Mouse (Mus musculus): ENCODE results near the gene Efcab11. TPM values are rescaled to one million over a fixed set of nuclear protein-coding genes. Genes with fewer than 3 reads are reported as not detected.

The Efcab11 gene
- polyA plus RNA-seq, 1 experiment from 2014 or later, result 24.9 TPM

DNA sequence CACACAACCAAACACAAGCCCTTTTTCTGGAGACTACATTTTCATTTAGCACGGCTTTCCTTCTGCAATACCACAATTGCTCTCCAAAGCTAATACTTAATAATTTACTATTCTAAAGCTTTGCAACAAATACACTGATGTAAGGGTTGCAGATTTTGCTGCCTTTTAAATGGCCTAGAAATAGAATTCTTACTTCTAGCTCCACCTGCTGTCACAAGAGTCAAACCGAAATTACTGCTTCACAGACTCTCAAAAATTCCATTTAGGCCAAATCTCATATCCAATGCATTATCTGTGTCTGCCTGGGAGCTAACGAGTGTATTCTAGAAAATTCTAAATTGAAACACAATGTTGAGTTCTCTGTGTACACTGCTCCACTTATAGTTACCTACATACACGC is 23.3 kb downstream of the Efcab11 start:
- Histone ChIP-seq H3K4me3 (no peak overlapping the region), H3K36me3 (replicated peaks) (no peaks in the 10 kb centered on the region), H3K27ac (no peak overlapping the region), H3K4me1 (no peaks in the 10 kb centered on the region; the same call in 1 of the 2 replicates), H3K9me3 (no peaks in the 10 kb centered on the region), H3K27me3 (ENCODE audit: poor library complexity, severe bottlenecking) (no peaks in the 10 kb centered on the region)
- WGBS, result 84% methylated on average over 4 of the region's 4 CpGs
- no peak for DNase-seq (ENCODE audit: extremely low spot score, low spot score)

DNA sequence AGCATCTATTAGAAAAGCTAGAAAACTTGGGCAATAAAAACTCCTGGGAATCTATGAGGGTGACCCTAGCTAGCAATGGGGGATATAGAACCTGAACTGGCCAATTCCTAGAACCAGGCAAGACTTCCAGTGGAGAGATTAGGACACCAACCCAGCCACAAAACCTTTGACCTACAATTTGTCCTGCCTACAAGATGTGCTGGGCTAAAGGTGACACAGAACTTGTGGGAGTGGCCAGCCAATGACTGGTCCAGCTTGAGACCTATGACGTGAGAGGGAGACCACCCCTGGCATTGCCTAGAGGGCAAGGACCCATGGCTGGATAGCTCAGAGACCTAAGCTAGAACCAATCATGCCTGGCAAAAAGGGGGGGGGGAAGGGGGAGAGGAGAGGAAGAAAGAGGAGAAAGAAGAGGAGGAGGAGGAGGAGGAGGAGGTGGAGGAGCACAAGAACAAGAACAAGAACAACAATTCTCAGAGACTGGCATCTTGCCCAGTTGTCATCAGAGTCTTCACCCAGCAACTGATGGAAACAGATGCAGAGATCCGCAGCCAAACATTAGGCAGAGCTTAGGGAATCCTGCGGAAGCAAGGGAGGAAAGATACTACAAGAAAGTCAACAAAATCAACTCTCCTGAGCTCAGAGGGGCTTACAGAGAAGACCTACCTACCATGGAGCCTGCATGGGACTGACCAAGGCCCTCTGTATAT is 24.7 kb downstream of the Efcab11 start:
- Histone ChIP-seq H3K4me1 (no peaks in the 10 kb centered on the region; the same call in 1 of the 2 replicates), H3K36me3 (replicated peaks) (no peaks in the 10 kb centered on the region; the same call in 1 of the 2 replicates), H3K27ac (no peak overlapping the region), H3K4me3 (no peak overlapping the region), H3K9me3 (no peaks in the 10 kb centered on the region), H3K27me3 (ENCODE audit: poor library complexity, severe bottlenecking) (no peaks in the 10 kb centered on the region)
- no peak for DNase-seq (ENCODE audit: extremely low spot score, low spot score)
- 85% methylated on average over 3 of the region's 3 CpGs for WGBS

DNA sequence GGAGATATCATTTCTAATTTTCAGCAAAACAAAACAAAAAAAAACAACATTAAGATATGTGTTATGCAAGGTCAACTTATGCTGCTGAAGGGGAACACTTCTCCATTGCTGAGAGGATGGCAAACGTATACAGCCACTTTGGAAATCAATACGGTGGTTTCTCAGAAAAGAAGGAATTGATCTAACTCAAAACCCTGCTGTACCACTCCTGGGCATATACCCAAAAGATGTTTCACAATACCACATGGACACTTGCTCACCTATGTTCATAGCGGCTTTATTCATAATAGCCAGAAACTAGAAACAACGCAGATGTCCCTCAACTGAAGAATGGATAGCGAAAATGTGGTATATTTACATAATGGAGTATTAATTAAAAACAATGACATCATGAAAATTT is 25.6 kb downstream of the Efcab11 start:
- Histone ChIP-seq H3K27ac (no peak overlapping the region), H3K27me3 (ENCODE audit: poor library complexity, severe bottlenecking) (no peaks in the 10 kb centered on the region), H3K36me3 (replicated peaks) (peaks cover 7% of the 10 kb centered on the region), H3K9me3 (no peaks in the 10 kb centered on the region), H3K4me3 (no peak overlapping the region), H3K4me1 (no peaks in the 10 kb centered on the region; the same call in 1 of the 2 replicates)
- no peak for DNase-seq (ENCODE audit: extremely low spot score, low spot score)
- WGBS, result 95% methylated on average over 5 of the region's 5 CpGs

DNA sequence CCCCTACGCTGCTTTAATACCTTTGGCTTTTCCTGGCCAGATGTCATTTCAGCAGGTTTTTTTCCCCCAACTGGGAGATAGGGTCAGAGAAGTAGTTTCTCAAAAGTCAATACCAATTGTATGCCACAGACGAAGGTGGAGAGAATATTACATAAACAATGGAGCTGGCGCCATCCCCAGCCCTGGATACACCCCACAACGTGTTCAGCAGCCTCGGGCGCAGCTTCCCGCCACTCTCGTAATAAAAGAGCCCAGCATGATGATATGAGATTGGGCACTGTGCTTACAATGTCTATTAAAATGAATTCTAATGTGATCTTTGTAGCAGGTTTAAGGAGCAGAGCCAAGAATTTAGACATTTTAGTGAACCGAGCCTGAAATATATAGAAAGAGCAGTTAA is 28.2 kb downstream of the Efcab11 start:
- Histone ChIP-seq H3K27ac (no peak overlapping the region), H3K9me3 (no peaks in the 10 kb centered on the region), H3K27me3 (ENCODE audit: poor library complexity, severe bottlenecking) (no peaks in the 10 kb centered on the region), H3K4me1 (no peaks in the 10 kb centered on the region; the same call in 1 of the 2 replicates), H3K36me3 (replicated peaks) (peaks cover 15% of the 10 kb centered on the region), H3K4me3 (no peak overlapping the region)
- DNase-seq (ENCODE audit: extremely low spot score, low spot score), result no peak
- WGBS, result 82% methylated on average over 9 of the region's 9 CpGs

DNA sequence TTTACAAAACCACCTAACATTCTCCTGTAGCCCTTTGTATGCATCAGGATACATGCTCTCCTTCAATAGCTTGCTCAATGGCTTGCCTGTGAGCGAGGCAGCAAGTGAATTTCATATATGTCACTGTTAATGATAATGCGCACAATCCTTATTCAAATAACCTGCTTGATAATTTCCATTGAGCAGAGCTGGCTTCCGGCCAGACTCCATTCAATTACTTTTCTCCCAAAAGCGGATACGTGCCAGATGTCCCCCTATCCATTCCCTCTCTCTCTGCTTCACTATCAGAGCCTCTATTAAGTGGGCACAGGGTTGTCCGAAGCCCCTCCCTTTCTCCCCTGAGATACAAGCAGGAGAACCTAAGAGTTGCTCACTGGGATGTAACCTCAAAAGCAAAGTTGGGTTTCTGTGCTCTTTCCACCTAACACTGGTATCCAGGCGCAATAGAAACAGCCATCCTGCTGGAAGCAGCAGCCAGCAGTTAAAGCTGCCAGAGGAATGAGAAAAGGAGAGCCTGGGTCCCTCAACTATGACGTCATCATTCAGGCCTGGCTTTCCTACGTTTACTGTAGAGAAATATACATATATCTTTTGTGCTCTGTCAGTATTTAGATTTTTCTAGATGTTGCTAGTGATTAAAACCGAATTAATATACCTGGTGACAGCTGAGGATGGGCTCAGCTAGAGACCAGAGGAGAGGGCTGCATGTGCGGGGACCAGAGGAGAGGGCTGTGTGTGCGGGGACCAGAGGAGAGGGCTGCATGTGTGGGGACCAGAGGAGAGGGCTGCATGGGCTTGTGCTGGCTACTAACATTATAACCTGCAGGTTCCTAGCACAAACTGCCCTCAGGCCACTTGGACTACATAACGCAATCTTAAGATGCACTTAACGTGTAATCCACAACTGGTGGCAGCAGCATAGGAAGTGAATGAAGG is 30.6 kb downstream of the Efcab11 start:
- H3K4me3 ChIP-seq, result no peak overlapping the region
- H3K27me3 ChIP-seq (ENCODE audit: poor library complexity, severe bottlenecking), result no peaks in the 10 kb centered on the region
- no peaks in the 10 kb centered on the region for H3K9me3 ChIP-seq
- H3K36me3 ChIP-seq (replicated peaks), result peaks cover 20% of the 10 kb centered on the region
- no peak overlapping the region for H3K27ac ChIP-seq
- H3K4me1 ChIP-seq, result no peaks in the 10 kb centered on the region
- no peak for DNase-seq (ENCODE audit: extremely low spot score, low spot score)
- WGBS, result 94% methylated on average over 14 of the region's 14 CpGs

DNA sequence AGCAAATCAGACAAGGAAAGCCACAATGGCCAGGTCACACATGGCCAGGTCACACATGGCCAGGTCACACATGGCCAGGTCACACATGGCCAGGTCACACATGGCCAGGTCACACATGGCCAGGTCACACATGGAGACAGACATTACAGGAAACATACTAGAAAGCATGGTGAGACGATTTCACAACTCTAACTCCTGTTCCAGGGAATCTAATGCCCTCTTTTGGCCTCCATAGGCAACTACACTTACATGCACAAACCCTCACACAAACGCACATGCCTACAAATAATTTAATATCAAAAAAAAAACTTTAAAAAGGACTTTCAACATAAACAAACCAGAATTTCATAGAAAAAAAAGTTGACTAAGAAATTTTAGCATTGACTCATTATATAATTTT is 34.2 kb downstream of the Efcab11 start:
- no peak for DNase-seq (ENCODE audit: extremely low spot score, low spot score)
- 92% methylated on average over 2 of the region's 2 CpGs for WGBS

DNA sequence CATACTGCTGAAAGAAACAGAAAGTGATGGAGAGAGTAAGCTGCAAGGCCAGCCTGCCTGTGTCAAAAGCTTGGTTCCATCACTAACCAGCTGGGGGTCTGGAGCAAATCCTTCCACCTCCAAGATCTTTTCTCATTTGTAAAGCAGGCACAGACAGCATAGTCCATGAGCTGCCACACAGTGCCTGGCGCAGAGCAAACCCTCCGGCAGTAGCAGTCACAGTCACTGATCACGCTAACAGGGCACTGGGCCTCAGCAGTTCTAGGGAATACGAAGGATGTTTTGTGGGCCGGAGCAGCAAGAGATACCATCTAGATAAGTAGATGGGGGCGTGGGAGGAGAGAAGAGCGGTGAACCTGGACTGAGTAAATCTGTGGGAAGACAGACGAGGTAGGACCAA is 39.3 kb downstream of the Efcab11 start:
- DNase-seq (ENCODE audit: extremely low spot score, low spot score), result no peak
- Histone ChIP-seq H3K9me3 (no peaks in the 10 kb centered on the region), H3K27me3 (ENCODE audit: poor library complexity, severe bottlenecking) (no peaks in the 10 kb centered on the region), H3K4me3 (no peak overlapping the region), H3K27ac (no peak overlapping the region), H3K36me3 (replicated peaks) (peaks cover 19% of the 10 kb centered on the region; the same call in 1 of the 2 replicates), H3K4me1 (no peaks in the 10 kb centered on the region)
- WGBS, result 94% methylated on average over 8 of the region's 8 CpGs

More for the DNA sequence above, 34.2 kb downstream of the Efcab11 start:
- H3K9me3 ChIP-seq, result no peaks in the 10 kb centered on the region
- H3K4me3 ChIP-seq, result no peak overlapping the region
- no peaks in the 10 kb centered on the region for H3K4me1 ChIP-seq
- peaks cover 26% of the 10 kb centered on the region for H3K36me3 ChIP-seq (replicated peaks)
- no peaks in the 10 kb centered on the region for H3K27me3 ChIP-seq (ENCODE audit: poor library complexity, severe bottlenecking)
- no peak overlapping the region for H3K27ac ChIP-seq

DNA sequence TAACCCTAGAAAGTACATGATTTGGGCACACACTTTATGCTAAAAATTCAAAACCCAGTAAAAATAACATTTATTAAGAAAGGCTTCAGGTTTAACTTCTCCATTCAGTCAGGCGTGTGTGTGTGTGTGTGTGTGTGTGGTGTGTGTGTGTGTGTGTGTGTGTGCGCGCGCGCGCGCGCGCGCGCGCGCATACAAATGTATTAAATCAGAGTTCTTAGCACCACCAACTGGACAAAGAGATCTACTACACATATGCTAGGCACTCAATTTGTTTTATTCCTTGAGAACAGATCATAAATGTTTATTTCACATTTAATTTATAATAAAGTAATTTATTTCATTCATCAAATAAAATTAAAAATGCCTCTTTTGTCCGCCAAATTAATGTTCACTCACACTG is 45.5 kb downstream of the Efcab11 start:
- WGBS, result 77% methylated on average over 14 of the region's 14 CpGs
- DNase-seq (ENCODE audit: extremely low spot score, low spot score), result no peak
- peaks cover 10% of the 10 kb centered on the region for H3K36me3 ChIP-seq (replicated peaks)

DNA sequence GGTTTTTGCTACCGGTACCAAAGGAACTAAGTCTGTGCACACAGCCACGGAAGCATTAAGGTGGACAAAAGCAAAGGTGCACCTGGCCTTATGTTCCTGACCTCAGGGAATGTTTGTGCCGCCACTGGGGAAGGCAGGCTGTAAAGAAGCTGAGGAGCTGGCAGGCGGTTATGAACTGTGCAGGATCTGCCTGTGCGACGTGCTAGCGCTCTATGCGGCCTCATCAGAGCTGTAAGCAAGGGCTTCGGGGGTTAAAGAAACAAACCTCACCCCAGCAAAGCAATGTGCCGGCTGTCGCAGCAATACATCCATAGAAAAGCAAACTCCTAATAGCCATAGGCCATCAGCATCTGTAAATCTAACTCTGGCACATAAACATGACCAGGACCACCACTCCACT is 46.1 kb downstream of the Efcab11 start:
- peaks cover 11% of the 10 kb centered on the region for H3K36me3 ChIP-seq (replicated peaks)
- H3K4me3 ChIP-seq, result no peak overlapping the region
- no peak overlapping the region for H3K27ac ChIP-seq
- no peak for DNase-seq (ENCODE audit: extremely low spot score, low spot score)
- H3K9me3 ChIP-seq, result peaks cover 4% of the 10 kb centered on the region; the same call in 1 of the 2 replicates
- H3K4me1 ChIP-seq, result peaks cover 11% of the 10 kb centered on the region
- WGBS, result 85% methylated on average over 11 of the region's 11 CpGs
- H3K27me3 ChIP-seq (ENCODE audit: poor library complexity, severe bottlenecking), result no peaks in the 10 kb centered on the region

More for the DNA sequence above, 45.5 kb downstream of the Efcab11 start:
- peaks cover 11% of the 10 kb centered on the region for H3K4me1 ChIP-seq
- no peaks in the 10 kb centered on the region for H3K27me3 ChIP-seq (ENCODE audit: poor library complexity, severe bottlenecking)
- H3K27ac ChIP-seq, result no peak overlapping the region
- no peak overlapping the region for H3K4me3 ChIP-seq
- no peaks in the 10 kb centered on the region; the same call in 1 of the 2 replicates for H3K9me3 ChIP-seq

DNA sequence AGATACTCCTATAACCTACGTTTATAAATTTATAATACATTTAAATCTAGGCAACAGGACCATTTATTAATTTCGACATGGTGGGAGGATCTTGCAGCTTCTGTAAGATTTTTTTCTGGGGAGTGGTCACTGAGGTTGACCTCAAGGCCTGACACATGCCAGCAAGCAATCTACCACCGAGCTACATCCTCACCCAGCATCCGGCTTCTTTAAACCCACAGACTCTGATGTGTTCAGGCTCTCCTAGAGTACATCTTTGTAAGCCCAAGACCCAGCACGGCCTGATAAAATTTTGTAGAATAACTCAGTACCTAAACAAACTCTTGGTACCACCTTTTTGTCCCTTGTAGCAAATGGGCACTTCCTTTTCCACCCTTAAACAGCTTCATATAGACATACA is 46.7 kb downstream of the Efcab11 start:
- H3K27ac ChIP-seq, result no peak overlapping the region
- H3K4me1 ChIP-seq, result peaks cover 11% of the 10 kb centered on the region
- peaks cover 11% of the 10 kb centered on the region; the same call in 1 of the 2 replicates for H3K36me3 ChIP-seq (replicated peaks)
- H3K4me3 ChIP-seq, result no peak overlapping the region
- H3K9me3 ChIP-seq, result peaks cover 4% of the 10 kb centered on the region; the same call in 1 of the 2 replicates
- no peak for DNase-seq (ENCODE audit: extremely low spot score, low spot score)
- 94% methylated on average over 5 of the region's 5 CpGs for WGBS
- H3K27me3 ChIP-seq (ENCODE audit: poor library complexity, severe bottlenecking), result no peaks in the 10 kb centered on the region

DNA sequence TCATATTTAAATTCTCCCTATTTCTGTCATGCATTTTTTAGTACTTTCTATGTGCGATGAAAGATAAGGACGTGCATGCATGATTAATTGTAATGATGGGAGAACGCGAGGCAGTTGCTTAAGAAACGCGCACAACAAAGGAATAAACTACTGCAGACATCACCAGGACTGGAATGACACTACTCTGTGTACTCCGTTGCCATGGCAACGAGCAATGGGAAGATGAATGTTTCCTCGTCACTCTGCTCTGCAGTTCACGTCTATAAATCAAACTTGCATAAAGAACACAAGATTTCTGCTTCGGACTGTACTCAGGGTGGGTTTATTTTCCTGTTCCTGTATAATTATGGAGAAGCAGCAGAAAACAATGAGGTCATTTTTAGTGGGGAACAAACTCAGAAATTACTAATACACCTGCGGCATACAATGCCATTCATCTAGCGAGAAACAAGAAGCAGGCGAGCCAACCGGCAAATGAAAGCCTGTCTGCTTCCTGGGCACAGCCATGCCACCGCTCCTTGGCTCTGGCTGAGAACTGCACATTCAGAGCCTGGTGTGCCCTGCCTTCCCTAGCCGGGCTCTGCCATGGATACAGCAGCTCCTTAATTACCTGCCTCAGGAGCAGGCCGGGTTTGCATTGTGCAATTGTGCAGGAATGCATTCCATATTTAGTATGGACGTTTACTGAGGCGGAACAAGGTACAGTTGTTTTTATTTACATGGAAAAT is 47.7 kb downstream of the Efcab11 start:
- peak; percentile 43 for DNase-seq (ENCODE audit: extremely low spot score, low spot score)
- peaks cover 11% of the 10 kb centered on the region; the same call in 1 of the 2 replicates for H3K36me3 ChIP-seq (replicated peaks)
- no peak overlapping the region for H3K27ac ChIP-seq

DNA sequence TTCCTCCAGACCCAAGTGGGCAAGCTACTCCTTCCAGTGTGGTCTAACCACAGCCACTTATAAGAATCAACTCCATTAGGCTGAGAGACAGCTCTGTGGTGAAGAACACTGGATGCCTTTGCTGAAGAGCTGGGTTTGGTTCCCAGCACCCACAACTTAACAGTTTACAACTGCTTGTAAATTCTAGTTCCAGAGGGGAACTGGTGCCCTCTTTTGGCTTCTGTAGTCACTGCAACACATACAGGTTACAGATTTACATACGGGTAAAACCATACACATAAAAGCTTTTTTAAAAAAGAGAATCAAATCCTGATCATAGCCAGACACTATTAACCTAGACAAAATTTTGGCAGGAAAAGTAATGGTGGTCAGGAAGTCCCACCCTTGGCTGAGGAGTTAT is 50.8 kb downstream of the Efcab11 start:
- 96% methylated on average over 1 of the region's 1 CpGs for WGBS
- Histone ChIP-seq H3K4me3 (no peak overlapping the region), H3K27me3 (ENCODE audit: poor library complexity, severe bottlenecking) (no peaks in the 10 kb centered on the region), H3K36me3 (replicated peaks) (peaks cover 14% of the 10 kb centered on the region; the same call in 1 of the 2 replicates), H3K27ac (no peak overlapping the region), H3K9me3 (peaks cover 4% of the 10 kb centered on the region; the same call in 1 of the 2 replicates), H3K4me1 (peaks cover 11% of the 10 kb centered on the region)
- DNase-seq (ENCODE audit: extremely low spot score, low spot score), result no peak

More for the DNA sequence above, 47.7 kb downstream of the Efcab11 start:
- no peaks in the 10 kb centered on the region for H3K27me3 ChIP-seq (ENCODE audit: poor library complexity, severe bottlenecking)
- peaks cover 4% of the 10 kb centered on the region; the same call in 1 of the 2 replicates for H3K9me3 ChIP-seq
- H3K4me3 ChIP-seq, result no peak overlapping the region
- peaks cover 11% of the 10 kb centered on the region for H3K4me1 ChIP-seq
- 83% methylated on average over 20 of the region's 20 CpGs for WGBS
